Mouse (Mus musculus) splenic B cell, adult 2 months (primary cell): Measurements from ENCODE around the gene Slc15a1.

Source experiments
- DNase-seq: peaks from one replicate; pipeline ENCODE4 v3.0.0-alpha.2; 2011; ENCODE audit warnings: low read depth, low spot score
- H3K27me3 ChIP-seq: 2 replicates; pipeline ENCODE4 v1.6.1; 2012; ENCODE audit warnings: mild to moderate bottlenecking, low read length, moderate library complexity, mixed read lengths; ENCODE audit not compliant: control insufficient read depth, poor library complexity, insufficient read depth, severe bottlenecking
- H3K36me3 ChIP-seq: 2 replicates; pipeline ENCODE4 v1.6.1; 2012; ENCODE audit warnings: mild to moderate bottlenecking, low read length, moderate library complexity, mixed read lengths; ENCODE audit not compliant: control insufficient read depth, poor library complexity, insufficient read depth, severe bottlenecking

Gene Slc15a1

DNA sequence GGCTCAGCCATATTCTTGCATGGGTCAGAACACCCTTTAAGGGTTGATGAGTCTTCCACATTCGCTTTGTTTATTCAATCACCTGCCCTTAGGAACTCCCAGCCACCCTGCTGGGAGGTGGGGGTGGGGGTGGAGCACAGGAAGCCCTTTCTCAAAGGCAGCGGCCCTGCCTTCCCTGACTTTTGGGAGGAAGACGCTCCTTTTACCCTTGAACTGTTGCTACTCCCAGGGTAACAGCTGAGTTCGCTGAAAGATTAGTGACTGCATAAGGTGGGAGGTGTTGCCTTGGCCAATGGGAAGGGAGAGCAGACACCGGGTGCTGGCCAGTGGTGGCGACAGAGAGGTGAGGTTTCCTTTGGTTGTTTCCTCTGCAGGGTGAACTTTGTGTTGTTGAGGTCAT lies 1.3 kb upstream of the Slc15a1 start:
- no peak for DNase-seq
- Histone ChIP-seq H3K27me3 (no peaks in the 10 kb centered on the region), H3K36me3 (no peaks in the 10 kb centered on the region)

DNA sequence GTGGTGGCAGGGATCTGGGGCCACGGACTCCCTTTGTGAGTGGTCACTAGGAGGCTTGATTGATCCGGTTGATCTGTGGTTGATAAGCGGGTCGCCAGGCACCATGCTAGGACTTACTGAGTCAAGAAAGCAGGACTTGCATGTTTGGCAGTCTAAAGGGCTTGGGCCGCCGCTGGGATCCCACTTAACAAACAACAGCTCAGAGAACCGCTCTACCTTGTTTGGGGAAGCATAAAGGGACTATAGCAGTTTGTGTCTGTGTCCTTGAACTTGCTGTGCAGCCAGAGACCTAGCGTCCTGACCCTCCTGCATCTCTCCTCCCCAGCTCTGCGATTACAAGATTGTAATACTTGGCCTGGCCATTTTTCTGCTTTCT lies 421 bp upstream of the Slc15a1 start:
- H3K27me3 ChIP-seq, result no peaks in the 10 kb centered on the region
- no peak for DNase-seq
- H3K36me3 ChIP-seq, result no peaks in the 10 kb centered on the region

DNA sequence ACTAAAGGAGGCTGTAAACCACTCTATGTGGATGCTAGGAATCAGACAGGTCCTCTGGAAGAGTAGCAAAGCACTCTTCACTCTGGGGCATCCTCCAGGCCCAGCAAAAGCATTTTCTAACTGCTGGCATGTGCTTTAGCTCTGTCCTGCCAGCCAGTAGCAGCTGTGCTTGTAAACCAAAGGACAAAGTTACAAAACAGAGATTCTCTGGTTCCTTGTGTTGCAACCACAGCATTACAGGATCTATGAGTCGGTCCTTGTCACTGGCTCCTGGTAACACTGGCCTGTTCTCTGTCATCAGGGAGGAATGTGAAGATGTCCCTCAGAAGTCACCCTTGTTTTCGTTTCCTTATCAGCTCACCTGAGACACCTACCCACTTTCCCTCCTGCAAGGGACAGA lies 4.5 kb downstream of the Slc15a1 start:
- no peaks in the 10 kb centered on the region for H3K36me3 ChIP-seq
- no peak for DNase-seq
- H3K27me3 ChIP-seq, result no peaks in the 10 kb centered on the region

DNA sequence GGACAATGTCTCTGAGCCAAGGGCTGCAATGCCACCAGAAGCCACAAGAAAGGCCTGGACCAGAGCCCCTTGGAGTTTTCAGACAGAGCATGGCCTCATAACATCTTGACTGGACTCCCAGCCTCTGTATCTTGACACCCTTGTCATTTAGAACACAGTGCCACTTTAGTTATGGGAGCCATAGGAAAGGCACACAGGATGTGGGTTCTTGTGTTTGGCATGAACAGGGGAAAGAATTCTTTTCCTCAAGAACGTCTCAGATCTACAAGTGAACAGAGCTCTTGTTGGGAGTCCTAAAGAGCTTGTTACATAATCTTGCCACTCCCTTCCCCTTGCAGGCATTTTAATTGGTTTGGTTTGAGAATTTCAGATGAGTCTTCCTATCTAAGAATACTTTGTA lies 5.3 kb downstream of the Slc15a1 start:
- H3K36me3 ChIP-seq, result no peaks in the 10 kb centered on the region
- no peaks in the 10 kb centered on the region for H3K27me3 ChIP-seq
- no peak for DNase-seq

DNA sequence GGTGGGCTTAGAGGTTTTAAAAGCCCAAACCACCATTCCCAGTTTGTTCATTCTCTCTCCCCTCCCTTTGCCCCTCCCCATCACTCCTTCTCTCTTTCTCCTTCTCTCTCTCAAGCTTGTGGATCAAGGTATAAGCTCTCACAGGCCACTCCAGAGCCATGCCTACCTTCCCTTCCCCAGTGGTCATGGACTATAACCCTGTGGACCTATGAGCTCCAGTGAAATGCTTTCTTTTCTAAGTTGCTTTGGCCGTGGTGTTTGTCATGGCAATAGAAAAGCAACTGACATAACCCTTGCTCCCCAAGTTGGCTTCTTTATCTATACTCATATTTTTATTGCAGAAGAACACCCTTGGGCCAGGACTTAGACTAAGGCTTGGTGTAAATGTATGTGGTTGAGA lies 7.3 kb downstream of the Slc15a1 start:
- Histone ChIP-seq H3K27me3 (no peaks in the 10 kb centered on the region), H3K36me3 (no peaks in the 10 kb centered on the region)
- DNase-seq, result no peak

DNA sequence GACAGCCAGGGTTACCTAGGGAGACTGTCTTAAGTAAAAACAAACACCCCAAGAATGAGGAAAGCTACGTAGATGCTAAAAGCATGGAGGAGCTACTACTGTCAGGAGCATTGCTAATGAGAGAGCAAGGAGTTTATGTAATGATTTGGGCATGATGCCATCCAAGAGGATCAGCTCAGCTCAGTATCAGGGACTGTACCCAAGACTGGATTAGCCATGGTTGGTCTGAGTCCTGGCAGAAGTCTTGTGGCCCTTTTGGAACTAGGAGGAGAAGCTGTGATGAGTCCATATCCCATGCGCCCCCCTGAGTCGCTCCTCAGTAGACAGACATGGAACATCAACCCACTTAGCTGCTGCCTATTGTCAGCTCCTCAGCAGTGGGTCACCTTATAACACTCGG lies 9.3 kb downstream of the Slc15a1 start:
- Histone ChIP-seq H3K36me3 (no peaks in the 10 kb centered on the region), H3K27me3 (no peaks in the 10 kb centered on the region)
- no peak for DNase-seq

DNA sequence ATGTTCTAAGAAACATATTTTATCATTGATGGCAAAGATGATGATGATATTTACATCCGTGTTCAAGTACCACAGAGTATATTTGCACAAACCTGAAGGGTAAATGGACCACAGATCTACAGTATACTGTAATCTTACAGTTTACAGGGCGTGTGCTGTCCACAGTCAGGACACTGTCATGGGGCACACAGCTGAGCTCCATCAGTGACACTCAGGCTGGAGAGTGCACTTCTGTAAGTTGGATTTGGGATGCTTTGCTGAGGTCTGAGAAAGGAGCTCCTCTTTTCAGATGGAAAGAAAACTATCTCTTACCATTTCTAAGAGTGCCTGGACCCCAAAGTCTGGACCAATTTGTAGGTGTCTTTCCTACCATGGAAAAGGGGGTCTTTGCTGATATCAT lies 9.9 kb downstream of the Slc15a1 start:
- Histone ChIP-seq H3K27me3 (no peaks in the 10 kb centered on the region), H3K36me3 (no peaks in the 10 kb centered on the region)
- no peak for DNase-seq

DNA sequence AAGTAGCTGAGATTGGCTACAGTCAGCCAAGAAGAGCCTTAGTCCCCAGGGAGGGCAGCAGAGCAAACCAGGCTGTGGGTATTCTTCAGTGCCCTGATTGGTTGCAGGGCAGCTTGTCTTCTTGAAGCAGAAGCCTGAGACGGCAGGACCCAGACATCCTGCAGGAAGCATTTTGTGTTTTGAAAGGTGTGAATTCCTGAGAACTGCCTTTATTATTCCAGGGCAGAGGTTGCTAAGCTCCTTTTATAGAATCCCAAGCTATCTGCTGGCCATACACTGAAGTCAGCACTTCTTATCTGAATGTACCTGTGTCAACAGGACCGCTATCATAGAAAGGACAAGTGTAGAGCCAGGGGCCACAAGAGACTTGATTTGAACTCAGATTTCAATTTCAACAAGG lies 10.8 kb downstream of the Slc15a1 start:
- Histone ChIP-seq H3K27me3 (no peaks in the 10 kb centered on the region), H3K36me3 (no peaks in the 10 kb centered on the region)

DNA sequence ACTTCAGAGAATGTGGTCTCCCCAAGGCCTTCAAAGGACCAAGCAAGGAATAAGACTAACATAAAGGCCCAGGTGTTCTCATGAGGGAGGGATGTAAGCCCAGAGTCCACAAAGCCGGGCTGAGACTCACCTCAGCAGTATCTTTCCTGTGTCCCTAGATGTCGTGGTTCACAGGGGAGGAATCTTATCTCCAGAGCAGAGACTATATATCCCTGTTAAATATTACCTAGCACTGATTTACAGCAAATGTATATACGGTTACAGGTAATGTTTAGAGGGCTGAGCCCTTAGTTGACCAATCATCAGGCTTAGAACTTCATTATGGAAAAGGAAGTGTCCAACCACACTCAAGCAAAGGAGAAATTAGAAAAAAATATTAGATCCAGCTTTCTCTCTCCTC lies 11.3 kb downstream of the Slc15a1 start:
- no peaks in the 10 kb centered on the region for H3K36me3 ChIP-seq
- no peak for DNase-seq
- no peaks in the 10 kb centered on the region for H3K27me3 ChIP-seq

More for the DNA sequence above, 10.8 kb downstream of the Slc15a1 start:
- no peak for DNase-seq

DNA sequence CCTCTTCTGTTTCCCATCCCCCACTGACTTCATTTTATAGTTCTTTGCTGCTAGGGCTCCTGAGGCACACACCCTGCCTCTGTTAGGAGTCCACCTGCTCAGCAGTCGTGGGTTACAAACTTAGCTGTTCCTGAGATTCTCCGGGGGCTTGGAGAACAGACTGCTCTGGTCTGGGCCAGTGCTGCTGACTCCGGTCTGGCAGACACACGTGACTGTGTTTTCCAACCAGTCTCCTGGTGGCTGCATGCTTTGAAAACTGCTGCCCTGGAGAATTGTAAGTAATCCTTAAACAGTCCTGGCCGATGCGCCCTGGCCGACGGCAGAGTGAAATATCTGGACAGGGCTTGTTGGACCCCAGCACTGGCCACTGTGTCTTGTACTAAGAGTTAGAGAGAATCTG lies 12.7 kb downstream of the Slc15a1 start:
- DNase-seq, result no peak
- no peaks in the 10 kb centered on the region for H3K36me3 ChIP-seq
- no peaks in the 10 kb centered on the region for H3K27me3 ChIP-seq

DNA sequence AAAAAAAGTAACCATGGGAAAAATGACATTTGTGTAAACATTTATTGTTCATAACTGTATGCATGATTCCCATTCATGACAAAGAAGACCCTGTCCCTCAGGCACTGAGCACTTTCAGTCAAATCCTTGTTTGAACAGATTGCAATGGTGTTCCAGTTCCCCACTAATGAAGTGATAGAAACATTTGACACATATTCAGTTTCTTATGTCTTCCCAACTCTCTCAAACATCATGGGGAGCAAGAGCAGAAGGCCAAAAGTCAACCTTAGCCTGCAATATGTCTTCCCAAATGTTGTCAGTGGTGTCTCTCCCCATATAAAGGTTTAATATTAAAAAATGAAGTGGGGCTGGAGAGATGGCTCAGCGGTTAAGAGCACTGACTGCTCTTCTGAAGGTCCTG lies 19.3 kb downstream of the Slc15a1 start:
- Histone ChIP-seq H3K27me3 (no peaks in the 10 kb centered on the region), H3K36me3 (no peaks in the 10 kb centered on the region)
- DNase-seq, result no peak

DNA sequence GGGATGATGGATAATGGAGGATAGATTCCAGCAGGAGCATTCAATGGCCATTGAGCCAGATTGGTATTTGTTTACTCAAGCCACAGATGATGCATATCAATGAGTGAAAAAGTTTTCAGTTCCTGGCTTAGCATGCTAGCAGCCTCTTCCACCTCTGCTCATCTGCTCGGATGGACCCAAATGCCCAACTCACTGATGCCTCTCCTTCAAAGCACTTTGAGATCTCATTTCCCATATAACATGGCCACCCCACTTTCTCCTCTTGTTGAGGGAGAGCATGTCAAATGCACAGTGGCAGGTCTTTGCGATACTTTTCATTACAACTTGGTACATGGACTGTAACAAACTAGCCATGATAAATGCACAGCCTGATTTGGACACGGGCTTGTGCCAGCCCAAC lies 20.6 kb downstream of the Slc15a1 start:
- DNase-seq, result no peak
- Histone ChIP-seq H3K27me3 (no peaks in the 10 kb centered on the region), H3K36me3 (no peaks in the 10 kb centered on the region)

DNA sequence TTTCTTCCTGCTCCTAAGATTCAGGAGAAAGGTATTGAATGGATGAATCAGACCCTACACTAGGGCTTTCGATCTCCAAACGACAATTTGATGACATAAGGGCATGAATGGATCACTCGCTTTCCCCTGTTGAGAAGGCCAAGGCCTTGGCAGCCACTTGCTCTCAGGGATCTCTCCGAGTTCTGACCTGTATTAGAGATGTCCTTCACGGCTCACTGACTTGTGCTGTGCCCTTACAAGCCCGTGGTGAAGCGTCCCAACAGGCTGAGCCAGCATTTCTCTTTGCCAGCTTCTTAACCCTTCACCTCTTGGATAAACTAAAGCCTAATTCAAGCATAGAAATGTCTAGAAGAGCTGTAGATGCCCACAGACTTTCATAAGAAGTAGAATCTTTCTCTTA lies 22.9 kb downstream of the Slc15a1 start:
- H3K27me3 ChIP-seq, result no peaks in the 10 kb centered on the region
- no peak for DNase-seq
- H3K36me3 ChIP-seq, result no peaks in the 10 kb centered on the region

DNA sequence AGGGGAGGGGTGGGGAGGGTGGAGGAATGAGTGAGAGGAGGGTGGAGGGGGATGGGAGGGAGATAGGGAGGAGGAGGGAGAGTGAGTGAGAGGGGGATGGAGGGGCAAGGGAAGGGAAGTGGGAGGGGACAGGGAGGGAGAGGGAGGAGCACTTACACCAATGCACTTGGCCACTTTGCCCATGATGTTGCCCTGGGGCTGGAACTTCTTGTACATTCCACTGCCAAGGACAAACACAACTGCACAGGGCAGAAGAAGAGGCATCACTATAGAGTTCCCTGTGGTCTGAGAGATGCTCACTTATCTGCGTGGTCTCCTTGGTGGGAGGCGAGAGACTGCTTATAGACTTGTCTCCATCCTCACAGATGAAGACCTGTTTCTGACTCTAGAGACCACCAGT lies 23.5 kb downstream of the Slc15a1 start:
- Histone ChIP-seq H3K27me3 (no peaks in the 10 kb centered on the region), H3K36me3 (no peaks in the 10 kb centered on the region)
- DNase-seq, result no peak

DNA sequence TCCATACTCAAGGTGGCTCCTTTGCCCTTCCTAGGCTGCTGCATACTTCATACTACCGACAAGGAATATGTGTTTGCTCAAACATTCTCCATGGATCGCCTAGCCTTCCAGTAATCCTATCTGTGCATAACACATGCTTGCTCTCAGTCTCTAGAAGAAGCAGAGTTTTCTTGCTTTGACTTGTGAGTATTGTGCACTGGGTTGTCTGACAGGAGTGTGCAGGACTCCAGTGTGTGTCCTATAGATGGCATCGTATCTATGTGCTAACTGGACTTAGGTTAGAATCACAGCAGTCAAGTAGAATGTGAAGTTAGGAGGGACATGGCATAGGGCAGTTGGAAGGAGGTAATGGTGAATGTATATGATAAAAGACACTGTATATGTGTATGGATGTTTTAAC lies 26.0 kb downstream of the Slc15a1 start:
- Histone ChIP-seq H3K36me3 (no peaks in the 10 kb centered on the region), H3K27me3 (no peaks in the 10 kb centered on the region)
- DNase-seq, result no peak

DNA sequence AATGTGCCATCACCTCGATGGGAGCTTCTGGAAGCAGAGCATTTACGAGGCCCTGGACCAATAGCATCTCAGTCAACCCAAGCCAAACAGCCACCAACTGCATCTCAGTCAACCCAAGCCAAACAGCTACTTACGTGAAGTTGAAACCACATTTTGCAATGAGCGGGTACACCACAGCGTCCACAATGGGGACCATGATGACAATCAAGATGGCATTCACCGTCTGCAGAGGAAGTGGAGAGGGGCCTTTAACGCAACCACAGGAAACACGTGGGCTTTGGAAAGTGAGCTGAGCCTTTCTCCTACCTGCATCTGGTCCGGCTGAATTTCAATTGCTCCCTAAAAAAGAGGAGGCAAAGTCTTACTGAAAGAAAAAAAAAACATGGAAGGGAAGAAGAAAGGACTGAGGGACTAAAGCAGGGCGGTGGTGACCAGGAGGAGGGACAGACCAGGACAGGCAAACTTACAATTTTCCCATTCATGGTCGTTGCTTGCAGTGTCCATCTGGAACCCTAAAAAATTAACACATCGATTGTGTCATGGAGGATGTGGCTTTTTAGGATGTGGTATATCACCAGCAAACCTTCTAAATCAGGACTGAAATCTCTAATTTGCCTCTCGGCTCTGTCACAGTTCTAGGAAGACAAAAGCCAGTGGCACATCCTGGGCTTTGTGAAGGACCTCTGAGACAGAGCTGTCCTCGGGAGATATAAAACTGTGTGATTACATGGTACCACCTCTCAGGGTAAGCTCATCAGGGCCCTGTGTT lies 26.9 kb downstream of the Slc15a1 start:
- Histone ChIP-seq H3K36me3 (no peaks in the 10 kb centered on the region), H3K27me3 (no peaks in the 10 kb centered on the region)
- DNase-seq, result no peak
